ENCODE assay signal across 38 mouse cellular contexts in genomic region chr9:99836707-99837106, GRCm38 (mm10). TPM values are rescaled to one million over a fixed set of nuclear protein-coding genes. Genes with fewer than 3 reads are reported as not detected.
A peak's percentile ranks its signal among the peaks of the same experiment; 100 is the strongest.
DNase-seq lines count a peak whose midpoint lies in the region; ATAC-seq lines count a peak whose summit lies in the region.
"Had no signal": no experiment of that assay in that cellular context is flagged by ENCODE, and none has a peak within 500 bp of the region (broad histone marks: within the 10 kb centered on the region; RNA-seq: fewer than 3 reads in every experiment).

No protein-coding gene starts in this region.

- no peak overlapping the region for H3K9ac ChIP-seq in hindbrain, embryonic 16.5 days (ENCODE audit: low read depth, low read length)
- no peak overlapping the region for H3K9ac ChIP-seq in kidney, embryonic 14.5 days (ENCODE audit: low read depth, low read length)
- H3K9ac ChIP-seq: embryonic facial prominence, embryonic 13.5 days; forebrain, embryonic 13.5 days; hindbrain, embryonic 15.5 days; intestine, embryonic 15.5 days; neural tube, embryonic 13.5 days had no signal

- ATAC-seq in hindbrain, embryonic 16.5 days, result no peak
- no peak for ATAC-seq in kidney, embryonic 14.5 days (ENCODE audit: low FRiP score, low TSS enrichment)
- ATAC-seq: intestine, embryonic 15.5 days; lung, postnatal 0 days; midbrain, embryonic 16.5 days; Patski had no signal

- peak; percentile 36 to 51 for DNase-seq in left cerebral cortex, adult 18-20 months (ENCODE audit: low spot score in 2 of 2)
- DNase-seq in left cerebral cortex, postnatal 10 days (ENCODE audit: extremely low spot score in 1 of 2, low spot score in 2 of 2), result no peak
- DNase-seq in frontal cortex, postnatal 14 days (ENCODE audit: low spot score in 2 of 2), result peak; percentile 12 to 14
- DNase-seq in left cerebral cortex, postnatal 14 days (ENCODE audit: low spot score in 2 of 2), result peak; percentile 39 to 56
- no peak for DNase-seq in spleen, postnatal 14 days (ENCODE audit: low spot score in 2 of 2)
- DNase-seq: adrenal gland, adult 2 months; B cell, adult 2 months; cerebellum, adult 18-20 months; cerebellum, postnatal 25 days; embryo, embryonic 11 days; gastrocnemius, postnatal 36 days; heart, postnatal 4 days; kidney, adult 9 months; kidney, postnatal 36 days; retina, postnatal 1 day; spleen, adult 18-20 months; thymus, postnatal 14 days had no signal

- no peak overlapping the region for H3K27ac ChIP-seq in hindbrain, embryonic 16.5 days (ENCODE audit: low read depth, low read length)
- no peak overlapping the region for H3K27ac ChIP-seq in kidney, embryonic 14.5 days (ENCODE audit: low read depth, low read length)
- H3K27ac ChIP-seq: embryonic facial prominence, embryonic 13.5 days; forebrain, embryonic 13.5 days; heart, embryonic 10.5 days; hindbrain, embryonic 15.5 days; intestine, embryonic 15.5 days; limb, embryonic 10.5 days; macrophage had no signal

- 89% methylated on average over 12 of the region's 12 CpGs for WGBS in hindbrain, embryonic 16.5 days
- 80% methylated on average over 12 of the region's 12 CpGs for WGBS in kidney, embryonic 14.5 days

- H3K4me1 ChIP-seq in hindbrain, embryonic 16.5 days (ENCODE audit: control insufficient read depth, insufficient read depth, low read depth, low read length), result no peaks in the 10 kb centered on the region
- H3K4me1 ChIP-seq in kidney, embryonic 14.5 days (ENCODE audit: control insufficient read depth, insufficient read depth, low read length), result no peaks in the 10 kb centered on the region
- H3K4me1 ChIP-seq: embryonic facial prominence, embryonic 13.5 days; heart, embryonic 10.5 days; intestine, embryonic 15.5 days; limb, embryonic 10.5 days had no signal

- H3K27me3 ChIP-seq in hindbrain, embryonic 16.5 days (replicated peaks; ENCODE audit: control insufficient read depth, insufficient read depth, low read length), result no peaks in the 10 kb centered on the region
- H3K27me3 ChIP-seq in kidney, embryonic 14.5 days (ENCODE audit: control insufficient read depth, insufficient read depth, low read length), result no peaks in the 10 kb centered on the region
- H3K27me3 ChIP-seq: embryonic facial prominence, embryonic 13.5 days; forebrain, embryonic 13.5 days; hindbrain, embryonic 15.5 days; intestine, embryonic 15.5 days; neural tube, embryonic 13.5 days had no signal

- no peaks in the 10 kb centered on the region for H3K9me3 ChIP-seq in hindbrain, embryonic 16.5 days (ENCODE audit: control insufficient read depth, low read length)
- no peaks in the 10 kb centered on the region for H3K9me3 ChIP-seq in kidney, embryonic 14.5 days (ENCODE audit: control insufficient read depth, low read length)
- H3K9me3 ChIP-seq: forebrain, embryonic 13.5 days; heart, embryonic 10.5 days; hindbrain, embryonic 15.5 days; intestine, embryonic 15.5 days; limb, embryonic 10.5 days; neural tube, embryonic 13.5 days had no signal

- intact Hi-C loops in left cerebral cortex, postnatal 10 days (cut with DNase I), result no loop called here
- intact Hi-C loops in left cerebral cortex, postnatal 14 days (cut with DNase I), result no loop called here

- H3K36me3 ChIP-seq in hindbrain, embryonic 16.5 days (ENCODE audit: control insufficient read depth, insufficient read depth, low read length), result no peaks in the 10 kb centered on the region
- no peaks in the 10 kb centered on the region for H3K36me3 ChIP-seq in kidney, embryonic 14.5 days (ENCODE audit: control insufficient read depth, insufficient read depth, low read length)
- H3K36me3 ChIP-seq: embryonic facial prominence, embryonic 13.5 days; G1E; heart, embryonic 10.5 days; hindbrain, embryonic 15.5 days; intestine, embryonic 15.5 days; limb, embryonic 10.5 days; neural tube, embryonic 13.5 days had no signal

- no peak overlapping the region for H3K4me3 ChIP-seq in hindbrain, embryonic 16.5 days (ENCODE audit: low read length)
- H3K4me3 ChIP-seq in kidney, embryonic 14.5 days (ENCODE audit: low read length), result no peak overlapping the region
- H3K4me3 ChIP-seq: embryonic facial prominence, embryonic 13.5 days; erythroblast, embryonic 14.5 days; forebrain, embryonic 13.5 days; heart, embryonic 10.5 days; hindbrain, embryonic 15.5 days; intestine, embryonic 15.5 days; limb, embryonic 10.5 days; myocyte; neural tube, embryonic 13.5 days had no signal

- H3K4me2 ChIP-seq in hindbrain, embryonic 16.5 days (ENCODE audit: low read length), result no peak overlapping the region
- no peak overlapping the region for H3K4me2 ChIP-seq in kidney, embryonic 14.5 days (replicated peaks; ENCODE audit: low read depth, low read length)
- H3K4me2 ChIP-seq: embryonic facial prominence, embryonic 13.5 days; hindbrain, embryonic 15.5 days; intestine, embryonic 15.5 days; neural tube, embryonic 13.5 days had no signal

RNA-seq across cellular contexts. Expression of gene Sox14, which starts 39.3 kb away (rescaled TPM):
- not detected for total RNA-seq in left cerebral cortex, adult 18-20 months (2021)
- not detected for total RNA-seq in left cerebral cortex, postnatal 10 days (2021)
- total RNA-seq in left cerebral cortex, postnatal 14 days (2021), result not detected
- polyA plus RNA-seq in hindbrain, embryonic 16.5 days (2015; fragmentation: Nextera tagmentation; extraction: Ambion mirVana), result 10.0 and 12.6 TPM in 2 replicates
- not detected in 2 replicates for polyA plus RNA-seq in kidney, embryonic 14.5 days (2014; fragmentation: Nextera tagmentation; extraction: Ambion mirVana)
- total RNA-seq: adrenal gland, adult 2 months; CH12.LX; gastrocnemius, adult 18-20 months; gastrocnemius, postnatal 36 days; heart, postnatal 4 days; layer of hippocampus, adult 8-10 months; liver, adult 2 months had no signal
- polyA plus RNA-seq: adrenal gland, adult 2 months; erythroblast, embryonic 14.5 days; G1E; intestine, embryonic 15.5 days; liver, adult 2 months; liver, embryonic 16.5 days; lung, postnatal 0 days; macrophage; myocyte; Patski had no signal

Comparison
In these comparisons a context has a peak if more than half of its experiments do, and no peak if none do; other contexts are left out.
1. DNase-seq: peak in left cerebral cortex, adult 18-20 months (2 of 2), frontal cortex, postnatal 14 days (2 of 2) and left cerebral cortex, postnatal 14 days (2 of 2); none in left cerebral cortex, postnatal 10 days (0 of 2) and spleen, postnatal 14 days (0 of 2).